Mouse (Mus musculus): ENCODE data around the gene Tmem183a. TPM values are rescaled to one million over a fixed set of nuclear protein-coding genes. Genes with fewer than 3 reads are reported as not detected.

The Tmem183a gene
- polyA plus RNA-seq, 1 experiment: 85.2 TPM

- Histone ChIP-seq H3K4me3 (ENCODE audit: insufficient read depth, poor library complexity, severe bottlenecking) (no peak overlapping the region), H3K79me3 (ENCODE audit: low read depth) (no peaks in the 10 kb centered on the region), H3ac (ENCODE audit: control insufficient read depth, insufficient read length, low read depth) (no peak overlapping the region), H3K79me2 (ENCODE audit: control insufficient read depth, insufficient read depth) (no peaks in the 10 kb centered on the region), H3K27me3 (ENCODE audit: control insufficient read depth, insufficient read depth, insufficient read length) (no peaks in the 10 kb centered on the region), H3K36me3 (ENCODE audit: control insufficient read depth, insufficient read depth) (no peaks in the 10 kb centered on the region)
- no peak for TF ChIP-seq MYOD1 (IDR thresholded peaks at IDR 0.05; ENCODE audit: control insufficient read depth, insufficient read length, low read depth)
- no peak for TF ChIP-seq CTCF (IDR thresholded peaks at IDR 0.05; ENCODE audit: control insufficient read depth, insufficient read depth, insufficient read length)
- TF ChIP-seq MAX (IDR thresholded peaks at IDR 0.05): no peak
- no peak for TF ChIP-seq MYOG (IDR thresholded peaks at IDR 0.05; ENCODE audit: control insufficient read depth, extremely low read depth, insufficient read length)
- TF ChIP-seq FOSL1 (IDR thresholded peaks at IDR 0.05; ENCODE audit: insufficient read depth, low read length, poor library complexity, severe bottlenecking): no peak
- TF ChIP-seq USF1 (IDR thresholded peaks at IDR 0.05; ENCODE audit: low read depth): no peak
- no peak for TF ChIP-seq CEBPB (IDR thresholded peaks at IDR 0.05; ENCODE audit: low read depth)
Observed at GRCm38 (mm10) chr1:134304940-134305339, 56.8 kb downstream of the Tmem183a start.

- H3ac ChIP-seq (ENCODE audit: control insufficient read depth, insufficient read length, low read depth): no peak overlapping the region
- no peaks in the 10 kb centered on the region for H3K36me3 ChIP-seq (ENCODE audit: control insufficient read depth, insufficient read depth)
- no peaks in the 10 kb centered on the region for H3K79me3 ChIP-seq (ENCODE audit: low read depth)
- no peaks in the 10 kb centered on the region for H3K79me2 ChIP-seq (ENCODE audit: control insufficient read depth, insufficient read depth)
- peaks cover 3% of the 10 kb centered on the region for H3K27me3 ChIP-seq (ENCODE audit: control insufficient read depth, insufficient read depth, insufficient read length)
- H3K4me3 ChIP-seq (ENCODE audit: insufficient read depth, poor library complexity, severe bottlenecking): no peak overlapping the region
- TF ChIP-seq FOSL1 (IDR thresholded peaks at IDR 0.05; ENCODE audit: insufficient read depth, low read length, poor library complexity, severe bottlenecking) (no peak), MAX (IDR thresholded peaks at IDR 0.05) (no peak)
Observed at GRCm38 (mm10) chr1:134302568-134303238, 59.1 kb downstream of the Tmem183a start.

DNA sequence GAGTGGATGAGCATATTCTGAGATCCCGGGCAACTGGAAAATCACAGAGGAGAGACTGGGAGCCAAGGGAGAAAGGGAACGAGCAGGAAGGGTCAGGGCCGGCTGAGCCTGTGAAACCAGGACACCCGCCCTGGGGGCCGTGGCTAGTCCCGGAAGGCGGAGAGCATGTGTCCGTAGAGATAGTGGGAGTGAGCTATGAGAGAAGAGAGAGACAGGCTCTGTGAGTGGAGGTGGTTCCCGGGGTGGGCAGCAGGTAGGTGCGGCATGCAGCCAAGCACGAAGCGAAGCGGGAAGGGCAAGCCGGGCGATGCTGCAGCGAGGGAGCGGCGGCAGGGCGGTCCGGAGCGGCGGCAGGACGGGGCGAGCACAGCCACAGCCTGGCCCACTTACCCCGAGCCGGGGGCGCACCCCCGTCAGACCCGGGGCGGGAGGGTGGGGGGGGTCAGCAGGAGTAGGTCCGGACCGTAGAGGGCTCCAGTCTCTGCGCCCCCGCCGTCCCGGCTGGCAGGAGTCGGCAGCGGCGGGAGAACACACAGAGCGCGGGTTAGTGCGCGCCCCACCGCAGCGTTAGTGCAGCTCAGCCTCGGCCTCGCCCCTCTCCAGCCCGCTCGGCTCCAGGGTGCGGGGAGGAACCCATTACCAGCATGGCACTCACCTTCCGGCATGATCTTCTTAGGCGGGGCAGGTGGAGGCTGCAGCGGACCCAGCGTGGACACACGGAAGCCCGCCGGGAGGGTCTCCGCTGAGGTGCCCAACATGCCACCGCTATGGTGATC lies 63.0 kb downstream of the Tmem183a start:
- no peak for TF ChIP-seq MYOG (IDR thresholded peaks at IDR 0.05; ENCODE audit: control insufficient read depth, extremely low read depth, insufficient read length)
- TF ChIP-seq CEBPB (IDR thresholded peaks at IDR 0.05; ENCODE audit: low read depth): no peak
- TF ChIP-seq CTCF (IDR thresholded peaks at IDR 0.05; ENCODE audit: control insufficient read depth, insufficient read depth, insufficient read length): no peak
- no peak for TF ChIP-seq USF1 (IDR thresholded peaks at IDR 0.05; ENCODE audit: low read depth)
- Histone ChIP-seq H3ac (ENCODE audit: control insufficient read depth, insufficient read length, low read depth) (no peak overlapping the region), H3K4me3 (ENCODE audit: insufficient read depth, poor library complexity, severe bottlenecking) (no peak overlapping the region), H3K36me3 (ENCODE audit: control insufficient read depth, insufficient read depth) (no peaks in the 10 kb centered on the region), H3K79me2 (ENCODE audit: control insufficient read depth, insufficient read depth) (no peaks in the 10 kb centered on the region), H3K79me3 (ENCODE audit: low read depth) (no peaks in the 10 kb centered on the region), H3K27me3 (ENCODE audit: control insufficient read depth, insufficient read depth, insufficient read length) (peaks cover 3% of the 10 kb centered on the region)

DNA sequence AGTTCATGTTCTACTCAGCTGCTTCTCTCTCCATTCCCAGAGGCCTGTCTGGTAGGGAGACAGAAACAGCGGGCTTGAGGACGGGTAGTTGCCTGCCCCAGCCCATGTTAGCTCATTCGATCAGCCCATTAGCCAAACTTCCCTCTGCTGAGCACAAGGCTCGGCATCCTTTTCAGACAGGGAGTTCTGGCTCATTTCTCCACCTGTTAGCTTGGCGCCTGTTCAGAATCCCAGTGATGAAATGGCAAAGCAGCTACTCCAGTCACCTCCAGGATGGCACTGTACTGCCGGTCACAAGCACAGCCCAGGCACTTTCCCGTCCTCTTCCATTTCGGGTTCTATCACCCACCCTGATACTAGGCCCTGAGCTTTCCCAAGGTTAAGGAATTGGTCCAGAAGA lies 64.5 kb downstream of the Tmem183a start:
- Histone ChIP-seq H3K79me2 (ENCODE audit: control insufficient read depth, insufficient read depth) (no peaks in the 10 kb centered on the region), H3K27me3 (ENCODE audit: control insufficient read depth, insufficient read depth, insufficient read length) (peaks cover 3% of the 10 kb centered on the region), H3K79me3 (ENCODE audit: low read depth) (no peaks in the 10 kb centered on the region), H3K36me3 (ENCODE audit: control insufficient read depth, insufficient read depth) (no peaks in the 10 kb centered on the region), H3K4me3 (ENCODE audit: insufficient read depth, poor library complexity, severe bottlenecking) (no peak overlapping the region), H3ac (ENCODE audit: control insufficient read depth, insufficient read length, low read depth) (no peak overlapping the region)
- TF ChIP-seq MAX (IDR thresholded peaks at IDR 0.05) (no peak), MYOG (IDR thresholded peaks at IDR 0.05; ENCODE audit: control insufficient read depth, extremely low read depth, insufficient read length) (no peak), USF1 (IDR thresholded peaks at IDR 0.05; ENCODE audit: low read depth) (no peak), CEBPB (IDR thresholded peaks at IDR 0.05; ENCODE audit: low read depth) (no peak), FOSL1 (IDR thresholded peaks at IDR 0.05; ENCODE audit: insufficient read depth, low read length, poor library complexity, severe bottlenecking) (no peak), CTCF (IDR thresholded peaks at IDR 0.05; ENCODE audit: control insufficient read depth, insufficient read depth, insufficient read length) (no peak), MYOD1 (IDR thresholded peaks at IDR 0.05; ENCODE audit: control insufficient read depth, insufficient read length, low read depth) (no peak)

Other genes starting within 250 kb of the Tmem183a start
- gene Chil1, start 179.8 kb downstream of the Tmem183a start, polyA plus RNA-seq (2012; fragmentation: generic; extraction: Trizol): 0.08 TPM
- 1.4 TPM for gene Mybph, start 168.5 kb downstream of the Tmem183a start, polyA plus RNA-seq (2012; fragmentation: generic; extraction: Trizol)
- gene Adora1, start 126.5 kb downstream of the Tmem183a start, polyA plus RNA-seq (2012; fragmentation: generic; extraction: Trizol): 0.05 TPM
- gene Myog, start 72.0 kb downstream of the Tmem183a start, polyA plus RNA-seq (2012; fragmentation: generic; extraction: Trizol): 22.0 TPM
- 0.35 TPM for gene Ppfia4, start 29.1 kb downstream of the Tmem183a start, polyA plus RNA-seq (2012; fragmentation: generic; extraction: Trizol)
- not detected for gene 4933406M09Rik, start 24.0 kb upstream of the Tmem183a start, polyA plus RNA-seq (2012; fragmentation: generic; extraction: Trizol)
- gene Cyb5r1, start 43.6 kb upstream of the Tmem183a start, polyA plus RNA-seq (2012; fragmentation: generic; extraction: Trizol): 68.4 TPM
- 65.7 TPM for gene Adipor1, start 53.4 kb upstream of the Tmem183a start, polyA plus RNA-seq (2012; fragmentation: generic; extraction: Trizol)
- gene Klhl12, start 93.6 kb upstream of the Tmem183a start, polyA plus RNA-seq (2012; fragmentation: generic; extraction: Trizol): 6.5 TPM
- gene Rabif, start 132.7 kb upstream of the Tmem183a start, polyA plus RNA-seq (2012; fragmentation: generic; extraction: Trizol): 15.6 TPM
- not detected for gene Mgat4e, start 187.7 kb upstream of the Tmem183a start, polyA plus RNA-seq (2012; fragmentation: generic; extraction: Trizol)
- gene Kdm5b, start 198.2 kb upstream of the Tmem183a start, polyA plus RNA-seq (2012; fragmentation: generic; extraction: Trizol): 3.4 TPM

Data from C2C12 (cell line).